Mouse (Mus musculus): ENCODE results near the gene Nlgn2.
A peak's percentile ranks its signal among the peaks of the same experiment; 100 is the strongest.

Nlgn2 gene

DNA sequence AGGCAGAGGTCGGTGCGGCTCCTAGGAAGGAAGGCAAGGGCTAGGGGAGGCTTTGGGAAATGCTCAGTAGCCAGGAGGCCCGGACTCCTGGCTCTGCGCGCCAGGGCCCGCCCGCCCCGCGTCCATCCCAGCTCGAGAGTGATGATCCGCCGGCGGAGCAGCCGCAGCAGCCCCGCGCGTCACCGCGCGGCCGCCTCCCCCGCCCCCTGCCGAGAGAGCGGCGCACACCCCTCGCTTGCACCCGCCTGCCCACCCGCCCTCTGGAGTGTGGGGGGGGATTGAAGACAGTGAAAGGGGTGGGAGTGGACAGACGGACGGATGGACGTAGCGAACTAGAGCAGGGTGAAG, at the start of gene Nlgn2:
Gene Nlgn2 (minus strand): TSS at position 181 of the 348 bp plus-strand sequence.
- DNase-seq (ENCODE audit: low spot score in 2 of 2): no peak

DNA sequence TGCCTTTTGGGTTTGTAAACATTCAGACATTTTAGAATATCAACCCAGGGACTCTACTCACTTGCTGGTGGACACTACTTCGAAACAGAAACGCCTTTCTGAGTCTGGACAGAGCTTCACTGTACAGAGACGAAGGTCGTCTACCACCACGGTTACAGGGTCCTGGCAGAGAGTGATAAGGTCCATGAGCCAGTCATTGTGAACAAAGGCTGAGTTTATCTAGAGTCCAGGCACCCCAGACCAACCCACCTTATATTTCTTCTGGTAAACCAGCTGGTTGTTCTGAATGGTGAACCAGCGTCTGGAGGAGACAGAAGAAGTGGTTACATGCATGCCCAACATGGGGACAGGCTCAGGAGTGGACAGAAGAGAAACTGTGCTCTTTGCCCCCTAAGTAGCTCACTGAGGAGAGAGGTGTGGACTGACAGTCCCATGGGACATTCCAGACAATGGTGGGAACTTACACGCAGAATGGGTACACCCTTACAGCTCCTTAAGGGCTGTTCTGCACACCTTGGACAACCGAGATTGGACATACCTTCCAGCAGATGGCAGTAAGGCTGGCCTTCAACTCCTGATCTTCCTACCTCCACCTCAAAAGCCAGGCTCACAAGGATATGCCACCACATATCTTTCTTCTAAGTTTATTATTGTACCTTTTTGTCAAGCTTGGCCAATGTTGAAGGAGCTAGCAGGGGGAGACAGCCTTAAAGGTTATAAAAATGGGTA, 49.5 kb upstream of the Nlgn2 start:
- DNase-seq (ENCODE audit: low spot score in 2 of 2): no peak

DNA sequence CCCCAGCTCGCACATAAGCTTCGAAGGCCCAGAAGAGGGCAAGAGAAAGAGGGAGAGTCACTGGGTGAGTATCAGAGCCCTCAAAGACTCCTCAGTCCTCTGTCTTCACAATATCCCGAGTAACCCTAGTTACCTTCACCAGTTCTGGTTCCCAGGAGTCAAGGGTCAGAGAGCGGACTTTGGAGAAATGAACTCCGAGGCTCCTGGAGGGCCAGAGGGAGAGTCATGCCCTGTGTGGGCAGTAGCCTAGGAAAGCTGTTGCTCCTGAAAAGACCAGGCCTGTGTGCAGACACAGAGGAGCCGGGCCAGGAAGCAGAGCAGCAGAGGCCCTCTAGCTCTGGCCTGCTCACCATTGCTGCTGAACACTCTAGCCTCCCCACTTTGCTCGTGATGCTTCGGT, 47.1 kb upstream of the Nlgn2 start:
- no peak for DNase-seq (ENCODE audit: low spot score in 2 of 2)

DNA sequence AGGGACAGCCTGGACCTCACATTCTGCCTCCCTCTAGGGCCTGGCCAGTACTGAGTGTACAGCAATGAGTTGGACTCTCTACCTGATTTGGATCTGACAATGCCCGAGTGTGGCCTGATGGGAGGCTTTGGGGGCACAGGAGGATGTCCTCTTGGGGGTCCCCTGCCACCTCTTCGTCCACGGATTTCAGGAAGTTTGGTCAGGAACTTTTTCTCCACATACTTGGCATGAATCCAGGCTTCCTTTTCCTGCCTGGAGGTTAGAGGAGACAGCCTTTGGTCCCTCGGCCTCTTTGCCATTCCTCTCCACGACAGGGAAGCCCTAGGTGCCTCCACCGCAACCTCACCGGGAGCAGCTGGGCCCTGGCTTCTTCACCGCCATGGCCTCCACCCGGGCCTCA, 46.7 kb upstream of the Nlgn2 start:
- DNase-seq (ENCODE audit: low spot score in 2 of 2): no peak

DNA sequence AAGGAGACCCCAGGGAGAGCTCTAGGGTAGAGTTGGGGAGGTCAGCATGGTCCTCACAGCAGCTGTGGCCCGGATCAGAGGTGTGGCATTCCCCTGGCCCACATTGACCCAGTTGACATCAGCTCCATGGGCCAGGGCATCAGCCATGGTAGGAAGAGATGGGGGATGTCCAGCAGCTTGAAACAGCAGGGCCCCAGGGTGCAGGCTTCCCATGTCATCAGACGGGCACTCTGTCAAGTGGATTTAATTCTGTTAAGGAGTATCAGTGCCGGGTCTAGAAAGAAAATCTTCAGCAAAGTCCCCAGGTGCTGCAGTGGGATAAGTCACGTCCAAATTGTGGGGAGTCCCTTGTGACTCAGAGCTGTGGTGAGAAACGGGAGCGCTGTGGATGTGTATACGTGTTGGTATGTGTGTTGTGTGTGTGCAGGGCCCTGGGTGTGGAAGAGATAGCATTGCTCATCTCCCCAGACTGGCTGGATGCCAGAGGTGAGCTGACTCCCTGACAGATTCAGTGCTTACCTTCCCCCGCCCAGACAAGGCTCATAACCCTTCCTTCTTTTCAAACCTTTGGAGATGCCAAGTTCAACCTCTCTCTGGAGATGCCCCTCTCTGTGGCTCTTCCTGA, 46.1 kb upstream of the Nlgn2 start:
- no peak for DNase-seq (ENCODE audit: low spot score in 2 of 2)

DNA sequence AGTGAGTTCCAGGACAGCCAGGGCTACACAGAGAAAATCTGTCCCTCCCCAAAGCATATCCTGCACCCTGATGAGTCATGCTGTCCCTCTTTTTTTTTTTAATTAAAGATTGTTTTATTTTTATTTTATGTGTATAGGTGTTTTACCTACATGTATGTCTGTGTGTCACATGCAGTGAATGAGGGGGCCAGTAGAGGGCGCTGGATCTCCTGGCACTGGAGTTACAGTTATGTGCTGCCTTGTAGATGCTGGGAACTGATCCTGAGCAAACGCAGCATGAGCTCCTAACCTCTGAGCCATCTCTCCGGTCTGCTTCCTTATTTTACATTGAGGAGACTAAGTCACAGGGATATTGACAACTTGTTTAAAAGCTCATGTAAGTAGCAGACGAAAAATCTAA, 45.5 kb upstream of the Nlgn2 start:
- DNase-seq (ENCODE audit: low spot score in 2 of 2): no peak

DNA sequence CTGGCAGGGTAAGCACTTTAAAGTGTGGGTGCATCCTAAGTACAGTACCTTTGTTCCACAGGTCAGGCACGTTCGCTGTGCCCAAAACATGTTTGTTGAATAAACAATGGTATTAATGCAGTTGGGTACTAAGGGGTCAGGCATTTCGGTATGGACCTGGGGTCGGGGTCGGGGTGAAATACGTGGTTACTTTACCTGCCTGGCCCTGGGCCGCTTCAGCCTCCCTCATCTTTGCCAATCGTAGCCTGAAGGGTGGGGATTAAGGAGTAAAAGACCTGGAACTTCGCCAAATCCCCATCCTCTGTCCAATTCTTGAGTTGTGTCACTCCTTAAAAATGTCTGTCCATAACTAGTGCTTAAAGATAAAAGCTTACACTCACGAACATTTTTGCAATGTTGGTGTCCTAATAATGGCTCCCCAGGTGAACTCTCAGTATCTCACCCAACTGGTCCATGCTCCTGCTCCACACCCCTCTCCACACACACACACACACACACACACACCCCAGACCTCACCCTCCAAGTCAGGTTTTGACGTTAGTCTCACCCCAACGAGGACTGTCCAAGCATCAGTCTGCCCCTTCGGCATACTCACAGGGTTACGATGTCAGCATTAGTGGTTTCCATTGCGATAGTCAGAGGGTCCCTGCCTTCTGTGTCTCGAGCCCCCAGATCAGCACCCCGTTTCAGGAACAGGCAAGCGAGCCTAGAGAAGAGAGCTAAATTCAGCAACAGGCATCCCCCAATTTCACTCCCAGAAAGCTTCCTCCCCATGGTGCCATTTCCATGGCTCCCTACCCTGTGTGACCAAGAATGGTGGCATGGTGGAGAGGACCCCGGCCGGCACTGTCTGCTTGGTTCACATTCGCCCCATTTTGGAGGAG, 44.4 kb upstream of the Nlgn2 start:
- no peak for DNase-seq (ENCODE audit: low spot score in 2 of 2)

DNA sequence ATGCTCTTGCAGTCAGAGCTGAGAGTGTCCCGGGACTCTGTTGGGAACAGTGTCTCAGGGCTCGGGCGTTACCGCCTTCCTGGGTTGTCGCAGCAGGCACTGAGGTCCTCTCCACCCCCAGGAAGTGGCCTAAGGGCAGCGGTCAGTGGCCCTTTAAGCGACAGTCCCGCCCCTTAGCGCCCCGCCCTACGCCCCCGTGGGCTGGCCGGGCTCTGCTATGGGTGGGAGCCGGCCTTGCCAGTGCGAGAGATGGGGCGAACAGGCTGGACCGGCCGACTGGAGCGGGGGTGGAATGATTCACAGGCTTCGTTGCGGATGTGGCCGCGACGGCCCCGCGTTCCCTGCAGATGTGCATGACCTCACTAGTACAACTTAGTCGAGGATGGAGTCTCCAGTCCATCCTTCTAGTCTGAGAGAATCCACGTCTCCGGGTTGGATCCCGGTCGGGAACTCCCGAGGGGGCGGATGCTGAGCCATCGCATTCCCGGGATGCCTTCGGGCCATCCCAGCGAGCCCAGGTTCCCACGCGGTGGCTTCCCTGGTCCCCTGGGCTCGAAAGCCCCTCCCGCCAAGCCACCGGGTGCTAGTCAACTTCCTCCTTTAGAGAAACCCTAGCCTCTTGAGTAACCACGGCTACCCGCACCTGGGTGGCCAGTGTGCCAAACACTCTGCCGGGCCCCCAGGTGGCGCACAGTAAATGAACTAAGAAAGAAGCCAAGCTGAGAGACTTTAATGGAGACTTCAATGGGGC, 43.4 kb upstream of the Nlgn2 start, which contains the start of gene Kctd11:
Gene Kctd11 (minus strand): TSS at position 554 of the 751 bp plus-strand sequence.
- DNase-seq (ENCODE audit: low spot score in 2 of 2): peak; percentile 92 to 95

DNA sequence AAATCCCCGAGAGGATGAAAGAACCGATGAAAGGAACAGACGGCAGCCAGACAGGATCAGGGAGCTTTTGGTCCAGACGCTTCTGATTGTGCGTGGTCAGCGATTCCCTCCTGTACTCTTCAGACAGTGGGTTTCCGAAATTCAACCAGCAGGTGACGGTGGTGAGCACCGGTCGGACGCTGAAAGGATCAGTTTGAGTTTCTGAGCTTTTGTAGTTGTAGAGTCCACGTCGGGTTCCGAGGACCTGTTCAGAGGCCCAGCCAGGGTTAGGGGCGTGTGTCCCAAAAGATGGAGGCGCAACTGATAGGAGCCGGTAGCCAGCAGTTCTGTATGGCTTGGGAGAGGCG, 42.9 kb upstream of the Nlgn2 start:
- no peak for DNase-seq (ENCODE audit: low spot score in 2 of 2)

DNA sequence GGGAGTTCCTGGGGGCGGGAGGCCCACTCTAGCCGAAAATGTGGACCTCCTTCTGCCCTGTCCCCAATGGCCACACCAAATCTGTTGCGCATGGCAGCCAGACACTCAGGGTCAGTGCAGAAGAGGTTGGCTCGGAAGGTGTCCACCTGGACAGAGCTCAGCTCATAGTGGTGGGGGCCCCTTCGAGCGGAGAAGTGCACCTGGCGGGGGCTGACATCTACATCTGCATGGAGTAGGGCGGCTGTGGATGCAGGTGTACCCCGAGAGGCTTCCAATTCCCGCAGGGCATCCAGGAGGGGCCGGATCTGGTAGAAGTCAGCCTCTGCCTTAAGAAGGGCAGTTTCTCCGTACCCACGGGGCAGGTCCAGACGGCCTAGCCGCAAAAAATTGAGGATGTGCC, 42.1 kb upstream of the Nlgn2 start:
- DNase-seq (ENCODE audit: low spot score in 2 of 2): no peak

DNA sequence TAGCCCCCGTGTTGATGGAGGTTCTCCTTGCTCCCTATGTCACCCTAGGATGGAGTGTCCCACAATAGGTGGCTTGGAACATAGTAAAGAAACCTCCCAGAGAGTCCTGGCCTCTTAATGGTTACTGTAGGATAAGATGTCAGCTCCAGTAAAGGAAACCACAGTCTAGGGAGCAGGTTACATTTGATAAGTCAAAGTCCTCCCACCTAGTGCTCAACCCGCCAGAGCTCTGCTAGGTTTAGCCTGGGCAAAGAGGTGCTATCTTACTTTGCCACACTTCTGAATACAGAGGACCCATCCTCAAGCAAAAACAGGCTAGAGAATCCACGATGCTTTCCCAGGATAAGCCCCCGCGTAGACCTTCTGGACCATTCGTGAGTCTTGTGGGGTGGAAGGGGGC, 41.4 kb upstream of the Nlgn2 start:
- DNase-seq (ENCODE audit: low spot score in 2 of 2): no peak

DNA sequence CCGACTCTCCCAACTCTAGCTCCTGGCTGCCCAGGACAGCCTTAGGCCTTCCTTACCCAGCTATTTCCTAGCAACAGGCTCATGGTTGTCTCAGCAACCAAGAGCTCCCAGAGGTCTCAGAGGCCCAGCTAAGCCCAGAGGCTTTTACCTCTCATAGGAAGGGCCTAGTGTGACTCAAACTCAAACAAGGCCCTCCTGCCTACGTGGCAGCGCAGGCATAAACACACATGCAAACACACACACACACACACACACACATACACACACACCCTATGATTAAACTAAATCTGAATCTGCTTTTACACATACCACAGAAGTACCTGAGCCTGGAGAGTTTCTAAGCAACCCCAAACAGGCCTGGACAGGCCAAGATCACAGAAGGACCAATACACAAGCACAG, 40.8 kb upstream of the Nlgn2 start:
- DNase-seq (ENCODE audit: low spot score in 2 of 2): peak; percentile 46 to 48

DNA sequence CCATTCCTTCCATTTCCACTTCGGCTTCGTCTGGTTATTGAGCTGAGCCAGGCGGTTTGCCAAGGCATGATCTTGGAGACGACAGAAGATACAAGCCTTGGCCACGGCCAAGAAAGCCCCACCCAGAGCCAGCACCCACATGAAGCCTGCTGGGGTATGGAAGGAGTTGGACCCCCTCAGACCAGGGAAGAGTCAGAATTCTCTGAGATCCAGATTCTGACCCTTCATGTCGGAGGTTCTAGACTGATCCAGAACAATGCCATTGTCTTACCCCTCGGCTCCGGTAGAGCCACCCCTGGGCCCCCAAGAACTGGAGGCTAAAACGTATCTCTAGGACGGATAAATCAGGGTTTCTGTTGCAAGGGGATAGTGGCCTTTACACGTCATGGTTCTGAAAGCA, 40.3 kb upstream of the Nlgn2 start, which contains the start of gene Tmem95:
Gene Tmem95 (minus strand): TSS at position 141 of the 400 bp plus-strand sequence.
- DNase-seq (ENCODE audit: low spot score in 2 of 2): no peak

DNA sequence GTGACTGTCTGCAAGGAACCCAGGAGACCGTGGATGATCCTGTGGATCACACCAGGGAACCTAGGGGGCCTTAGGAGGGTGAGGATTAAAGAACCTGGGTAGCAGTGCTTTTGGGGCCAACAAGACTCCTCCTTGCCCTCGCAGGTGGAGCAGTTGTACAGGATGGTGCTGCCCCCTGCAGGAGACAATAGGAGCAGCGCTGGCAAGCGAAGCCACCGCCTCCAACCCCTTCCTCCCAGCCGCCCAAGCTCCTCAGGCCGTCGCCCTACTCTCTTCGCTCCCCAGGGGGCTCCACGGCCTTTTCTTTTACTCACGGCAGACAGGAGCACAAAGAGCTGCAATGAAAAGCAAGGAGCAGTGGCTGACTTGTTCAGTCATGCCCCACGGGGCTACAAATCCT, 39.3 kb upstream of the Nlgn2 start:
- peak; percentile 77 to 84 for DNase-seq (ENCODE audit: low spot score in 2 of 2)

DNA sequence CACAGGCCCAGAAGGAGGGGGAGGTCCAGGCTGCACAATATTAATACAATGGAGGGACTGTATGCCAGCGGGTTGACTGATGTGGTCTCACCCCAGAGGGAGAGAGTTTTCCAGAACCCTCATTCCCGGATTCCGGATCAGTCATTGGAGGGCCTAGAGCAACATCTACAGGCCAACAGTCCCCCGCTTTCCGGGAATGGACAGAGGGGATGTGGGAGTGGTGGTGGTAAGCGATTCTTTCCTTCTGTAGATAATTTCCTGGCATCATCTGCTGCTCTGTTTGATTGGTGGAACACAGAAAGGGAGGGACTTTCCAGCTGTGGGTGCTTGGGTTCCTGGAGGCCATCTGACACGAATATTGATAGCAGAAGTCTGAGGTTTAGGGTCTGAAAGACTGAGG, 38.6 kb upstream of the Nlgn2 start:
- no peak for DNase-seq (ENCODE audit: low spot score in 2 of 2)

DNA sequence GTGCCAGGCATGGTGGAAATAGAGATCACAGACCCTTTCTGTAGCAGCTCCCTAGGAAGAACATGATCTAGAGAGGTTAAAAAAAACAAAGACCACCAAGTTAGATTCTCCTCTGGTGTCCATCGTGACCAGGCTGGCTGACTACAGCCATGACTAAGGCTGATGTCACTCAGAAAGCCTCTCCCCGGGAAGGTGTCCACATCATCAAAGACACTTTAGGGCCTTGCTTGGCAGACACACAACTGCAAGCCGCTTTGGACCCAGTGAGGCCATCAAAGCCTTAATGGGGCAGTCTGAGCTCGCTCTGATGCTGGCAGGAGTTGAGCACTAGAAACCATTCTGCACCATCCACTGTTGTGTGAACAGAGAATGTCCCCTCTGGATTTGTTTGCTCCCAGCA, 34.9 kb upstream of the Nlgn2 start:
- no peak for DNase-seq (ENCODE audit: low spot score in 2 of 2)

DNA sequence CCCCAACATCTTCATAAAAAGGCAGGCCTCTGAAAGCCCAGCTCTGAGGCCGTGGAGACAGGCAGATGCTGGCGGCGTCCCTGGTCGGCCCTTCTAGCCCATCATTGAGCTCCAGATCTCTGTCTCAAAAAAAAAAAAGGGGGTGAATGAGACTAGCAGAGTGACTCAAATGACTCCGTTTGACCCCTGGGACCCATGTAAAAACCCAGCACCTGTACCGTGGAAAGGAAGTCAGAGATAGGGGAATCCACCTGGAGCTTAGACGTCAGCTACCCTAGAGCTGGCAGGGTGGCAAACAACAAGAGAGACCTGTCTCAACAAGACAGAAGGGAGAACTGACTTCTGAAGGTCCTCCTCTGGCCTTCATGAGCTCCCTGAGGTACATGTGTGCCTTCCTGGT, 34.2 kb upstream of the Nlgn2 start:
- no peak for DNase-seq (ENCODE audit: low spot score in 2 of 2)

DNA sequence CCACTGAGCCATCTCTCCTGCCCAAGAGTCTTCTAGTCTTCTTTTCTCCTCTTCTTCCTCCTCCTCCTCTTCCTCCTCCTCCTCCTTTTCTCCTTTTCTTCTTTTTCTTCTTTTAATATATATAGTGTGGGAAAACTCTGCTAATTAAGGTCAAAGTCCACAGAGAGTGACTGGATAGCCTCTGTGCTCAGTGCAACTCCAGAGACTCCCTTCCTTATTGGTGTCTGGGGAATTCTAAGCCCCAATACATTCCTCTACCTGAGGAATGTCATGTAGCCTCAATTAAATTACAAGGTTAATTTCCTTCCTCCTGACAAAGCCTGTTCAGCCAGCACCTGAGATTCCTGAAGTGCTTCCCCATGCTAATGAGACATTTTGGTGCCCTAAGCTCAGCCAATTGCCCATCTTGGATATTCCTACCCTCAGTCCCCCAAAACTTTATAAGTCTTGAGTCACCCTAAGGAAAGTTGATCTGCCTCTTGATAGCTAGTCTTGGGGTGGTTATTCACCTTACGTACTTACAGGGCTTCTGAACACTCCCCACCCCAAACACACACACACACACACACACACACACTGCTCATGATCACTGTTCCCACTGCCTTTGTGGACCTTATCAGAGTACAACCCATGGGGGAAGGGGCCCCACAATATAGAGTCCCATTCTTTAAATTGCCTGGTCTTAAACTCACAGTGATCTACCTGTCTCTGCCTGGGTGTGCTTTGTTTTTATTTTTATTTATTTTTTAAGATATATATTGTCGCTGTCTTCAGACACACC, 32.9 kb upstream of the Nlgn2 start:
- no peak for DNase-seq (ENCODE audit: low spot score in 2 of 2)

DNA sequence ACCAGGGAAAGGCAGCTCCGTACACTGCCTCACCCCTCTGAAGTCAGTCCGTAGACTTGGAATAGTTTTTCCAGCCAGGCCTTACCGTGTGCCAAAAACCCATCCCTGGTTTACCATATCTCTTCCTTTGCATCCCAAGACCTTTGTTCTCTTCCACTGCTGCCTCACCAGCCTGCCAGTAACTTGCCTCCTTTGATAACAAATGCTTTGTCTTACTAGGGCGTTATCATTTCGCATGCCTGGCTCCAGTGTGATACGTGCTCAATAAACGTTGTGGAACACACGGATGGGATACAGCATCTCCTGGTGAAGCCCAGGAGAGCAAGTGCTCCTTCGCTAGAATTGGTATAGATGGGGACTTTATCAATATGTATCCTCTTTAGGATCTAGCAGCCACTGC, 29.8 kb upstream of the Nlgn2 start:
- no peak for DNase-seq (ENCODE audit: low spot score in 2 of 2)

DNA sequence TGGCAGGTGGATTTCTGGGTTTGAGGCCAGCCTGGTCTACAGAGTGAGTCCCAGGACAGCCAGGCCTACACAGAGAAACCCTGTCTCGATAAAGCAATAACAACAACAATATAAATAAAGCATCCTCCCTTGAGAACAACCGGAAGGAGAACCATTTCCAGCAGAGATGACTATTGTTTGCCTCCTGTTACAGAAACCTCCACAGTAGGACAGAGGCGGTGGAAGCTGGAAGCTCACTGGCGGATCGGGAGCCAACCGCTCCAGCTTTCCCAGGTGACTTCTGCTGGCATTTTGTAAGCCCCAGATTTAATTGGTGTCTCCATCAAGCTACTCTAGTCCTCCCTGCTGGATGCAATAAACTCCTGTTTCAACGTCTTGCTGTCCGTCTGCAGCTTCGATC, 28.0 kb upstream of the Nlgn2 start:
- no peak for DNase-seq (ENCODE audit: low spot score in 2 of 2)

DNA sequence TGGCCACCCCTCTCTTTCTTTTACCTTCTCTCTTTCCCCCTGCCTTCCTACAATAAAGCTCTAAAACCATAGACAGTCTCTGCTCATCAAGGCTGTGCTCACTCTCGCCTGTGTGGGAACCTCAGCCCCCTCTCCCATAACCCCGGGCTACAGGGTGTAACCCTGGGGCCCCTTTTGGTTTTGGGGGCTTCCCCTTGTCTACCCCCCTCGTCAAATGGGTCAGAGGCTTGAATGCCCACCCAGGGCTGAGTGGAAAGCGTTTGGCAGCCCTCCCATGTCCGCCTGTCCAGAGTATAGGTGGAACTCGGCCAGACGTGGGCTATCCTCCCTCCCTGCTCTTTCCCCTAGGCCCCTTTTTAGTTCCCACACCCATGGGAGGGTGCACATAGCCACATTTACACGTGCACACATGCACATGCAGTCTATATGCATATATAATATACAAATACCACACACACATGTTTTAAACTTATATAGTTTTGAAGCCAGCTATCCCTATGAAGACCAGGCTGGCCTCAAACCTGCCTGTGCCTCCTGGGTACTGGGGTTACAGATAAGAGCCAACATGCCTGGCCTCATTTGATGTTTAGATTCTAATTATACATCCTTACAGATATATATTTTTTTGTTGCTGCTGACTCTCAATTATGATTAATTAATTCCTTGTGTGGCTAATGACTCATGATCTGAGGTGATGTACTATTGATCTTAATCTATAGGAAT, 26.7 kb upstream of the Nlgn2 start:
- no peak for DNase-seq (ENCODE audit: low spot score in 2 of 2)
